Mouse (Mus musculus) CH12.LX (cell line): Measurements from ENCODE around the gene Asnsd1. TPM values are rescaled to one million over a fixed set of nuclear protein-coding genes. Genes with fewer than 3 reads are reported as not detected.

Experiments
- DNase-seq: peaks from one replicate; pipeline ENCODE4 v3.0.0-alpha.2; 2013; ENCODE audit errors: extremely low read depth
- H3K27ac ChIP-seq: 2 replicates; pipeline ENCODE4 v1.5.1; 2012; ENCODE audit warnings: low read depth, mild to moderate bottlenecking, control low read depth, moderate library complexity; ENCODE audit not compliant: insufficient read depth
- H3K27me3 ChIP-seq: replicated peaks from 2 replicates; pipeline ENCODE3; 2012; ENCODE audit warnings: inconsistent platforms
- H3K36me3 ChIP-seq, 2 experiments: replicated peaks in 1 of 2; 2 replicates each; pipeline versions ENCODE3 to v1.6.1; 2012; ENCODE audit warnings: inconsistent platforms in 1 of 2, low read length in 1 of 2, mild to moderate bottlenecking in 1 of 2, mixed read lengths in 1 of 2, moderate library complexity in 1 of 2; ENCODE audit not compliant: control insufficient read depth in 1 of 2, insufficient read depth in 1 of 2
- H3K4me1 ChIP-seq, 2 experiments: 2 replicates each; pipeline ENCODE4 v1.6.1; 2012; ENCODE audit warnings: inconsistent platforms in 1 of 2, moderate library complexity in 1 of 2; ENCODE audit not compliant: insufficient read depth in 2 of 2, control insufficient read depth in 1 of 2
- H3K4me2 ChIP-seq: 2 replicates; pipeline ENCODE4 v1.6.1; 2012; ENCODE audit warnings: low read depth, mild to moderate bottlenecking, control low read depth; ENCODE audit not compliant: poor library complexity, insufficient read depth, severe bottlenecking
- H3K4me3 ChIP-seq, 3 experiments: fragments of 150-350 bp in 1 of 3; sonication (generic) in 1 of 3; replicated peaks in 1 of 3; 2 replicates each; pipeline versions ENCODE3 to v1.5.1; 2011 to 2012; ENCODE audit warnings: low read depth in 2 of 3, low read length in 2 of 3, mild to moderate bottlenecking in 2 of 3, moderate library complexity in 2 of 3, control low read depth in 1 of 3, improper control_type of control experiment in 1 of 3, inconsistent platforms in 1 of 3, mixed read lengths in 1 of 3; ENCODE audit not compliant: poor library complexity in 1 of 3
- H3K79me2 ChIP-seq: replicated peaks from 2 replicates; pipeline ENCODE4 v1.6.1; 2012; ENCODE audit warnings: mild to moderate bottlenecking, moderate library complexity; ENCODE audit not compliant: control insufficient read depth, poor library complexity, insufficient read depth, severe bottlenecking; ENCODE audit errors: extremely low read depth
- H3K9ac ChIP-seq: 2 replicates; pipeline ENCODE4 v1.6.1; 2012; ENCODE audit warnings: low read depth, mild to moderate bottlenecking, control low read depth, moderate library complexity; ENCODE audit not compliant: insufficient read depth
- H3K9me3 ChIP-seq: replicated peaks from 2 replicates; pipeline ENCODE3; 2012; ENCODE audit warnings: low read length, inconsistent platforms, mixed read lengths
- BHLHE40 ChIP-seq: IDR thresholded peaks from 2 replicates; pipeline ENCODE4 v1.6.1; 2011; ENCODE audit warnings: mild to moderate bottlenecking, low read depth, low read length, improper control_type of control experiment
- CHD1 ChIP-seq: IDR thresholded peaks from 2 replicates; pipeline ENCODE4 v1.6.1; 2012; ENCODE audit warnings: low read depth, low read length, improper control_type of control experiment, inconsistent platforms
- CHD2 ChIP-seq: IDR thresholded peaks from 2 replicates; pipeline ENCODE4 v1.6.1; 2011; ENCODE audit warnings: low read length, improper control_type of control experiment
- CTCF ChIP-seq, 2 experiments: IDR thresholded peaks in 1 of 2; conservative IDR thresholded peaks in 1 of 2; 2 replicates each; pipeline ENCODE4 v1.5.1; 2011 to 2012; ENCODE audit warnings: low read depth in 2 of 2, low read length in 2 of 2, improper control_type of control experiment in 1 of 2, inconsistent platforms in 1 of 2, mild to moderate bottlenecking in 1 of 2, moderate library complexity in 1 of 2
- E2F4 ChIP-seq: IDR thresholded peaks from 2 replicates; pipeline ENCODE4 v1.6.1; 2011; ENCODE audit warnings: low read depth, low read length, improper control_type of control experiment; ENCODE audit not compliant: insufficient replicate concordance
- ELF1 ChIP-seq: IDR thresholded peaks from 2 replicates; pipeline ENCODE4 v1.6.1; 2014; ENCODE audit warnings: low read depth, mild to moderate bottlenecking, inconsistent platforms, low read length, improper control_type of control experiment
- EP300 ChIP-seq: IDR thresholded peaks from 2 replicates; pipeline ENCODE4 v1.6.1; 2011; ENCODE audit warnings: low read length, improper control_type of control experiment
- ETS1 ChIP-seq: conservative IDR thresholded peaks from 2 replicates; pipeline ENCODE4 v1.6.1; 2012; ENCODE audit warnings: low read depth, mild to moderate bottlenecking, inconsistent platforms, low read length, improper control_type of control experiment, moderate library complexity
- GABPA ChIP-seq: IDR thresholded peaks from 2 replicates; pipeline ENCODE4 v1.6.1; 2012; ENCODE audit warnings: low read depth, low read length, improper control_type of control experiment, inconsistent platforms; ENCODE audit not compliant: insufficient replicate concordance
- HCFC1 ChIP-seq: IDR thresholded peaks from 2 replicates; pipeline ENCODE4 v1.6.1; 2012; ENCODE audit warnings: low read depth, mild to moderate bottlenecking, inconsistent platforms, low read length, improper control_type of control experiment
- IRF4 ChIP-seq: IDR thresholded peaks from 2 replicates; pipeline ENCODE4 v1.6.1; 2014; ENCODE audit warnings: low read depth, mild to moderate bottlenecking, inconsistent platforms, low read length, improper control_type of control experiment
- JUN ChIP-seq: IDR thresholded peaks from 2 replicates; pipeline ENCODE4 v1.6.1; 2011; ENCODE audit warnings: low read depth, mild to moderate bottlenecking, low read length, improper control_type of control experiment, moderate library complexity; ENCODE audit not compliant: insufficient read depth
- JUND ChIP-seq: conservative IDR thresholded peaks from 2 replicates; pipeline ENCODE4 v1.6.1; 2011; ENCODE audit warnings: low read depth, low read length, improper control_type of control experiment
- KAT2A ChIP-seq: IDR thresholded peaks from 2 replicates; pipeline ENCODE4 v1.6.1; 2012; ENCODE audit warnings: low read length, improper control_type of control experiment, inconsistent platforms; ENCODE audit not compliant: insufficient replicate concordance
- MAFK ChIP-seq: IDR thresholded peaks from 2 replicates; pipeline ENCODE4 v1.6.1; 2011; ENCODE audit warnings: low read length, improper control_type of control experiment; ENCODE audit not compliant: insufficient replicate concordance
- MAX ChIP-seq: IDR thresholded peaks from 2 replicates; pipeline ENCODE4 v1.6.1; 2011; ENCODE audit warnings: low read length, improper control_type of control experiment
- MAZ ChIP-seq: IDR thresholded peaks from 2 replicates; pipeline ENCODE4 v1.6.1; 2012; ENCODE audit warnings: low read depth, mild to moderate bottlenecking, inconsistent platforms, low read length, improper control_type of control experiment, moderate library complexity
- MEF2A ChIP-seq: IDR thresholded peaks from 2 replicates; pipeline ENCODE4 v1.6.1; 2014; ENCODE audit warnings: low read depth, mild to moderate bottlenecking, inconsistent platforms, low read length, improper control_type of control experiment, borderline replicate concordance
- MXI1 ChIP-seq: IDR thresholded peaks from 2 replicates; pipeline ENCODE4 v1.6.1; 2011; ENCODE audit warnings: mild to moderate bottlenecking, low read depth, low read length, improper control_type of control experiment
- MYC ChIP-seq: IDR thresholded peaks from 2 replicates; pipeline ENCODE4 v1.6.1; 2011; ENCODE audit warnings: low read depth, mild to moderate bottlenecking, improper control_type of control experiment, low read length
- NELFE ChIP-seq: IDR thresholded peaks from 2 replicates; pipeline ENCODE4 v1.6.1; 2011; ENCODE audit warnings: low read depth, low read length, improper control_type of control experiment
- NRF1 ChIP-seq: IDR thresholded peaks from 2 replicates; pipeline ENCODE4 v1.6.1; 2014; ENCODE audit warnings: low read depth, mild to moderate bottlenecking, inconsistent platforms, low read length, improper control_type of control experiment, moderate library complexity
- PAX5 ChIP-seq: IDR thresholded peaks from 2 replicates; pipeline ENCODE4 v1.6.1; 2012; ENCODE audit warnings: low read length, inconsistent platforms, mixed read lengths
- POLR2A ChIP-seq: IDR thresholded peaks from 2 replicates; pipeline ENCODE4 v1.6.1; 2011; ENCODE audit warnings: low read depth, mild to moderate bottlenecking, improper control_type of control experiment, low read length
- POLR2AphosphoS2 ChIP-seq: IDR thresholded peaks from 2 replicates; pipeline ENCODE4 v1.6.1; 2011; ENCODE audit warnings: low read depth, low read length, improper control_type of control experiment
- RAD21 ChIP-seq: IDR thresholded peaks from 2 replicates; pipeline ENCODE4 v1.6.1; 2011; ENCODE audit warnings: low read depth, mild to moderate bottlenecking, low read length, improper control_type of control experiment, moderate library complexity
- RCOR1 ChIP-seq: conservative IDR thresholded peaks from 2 replicates; pipeline ENCODE4 v1.6.1; 2012; ENCODE audit warnings: low read depth, mild to moderate bottlenecking, inconsistent platforms, low read length, improper control_type of control experiment
- SIN3A ChIP-seq: IDR thresholded peaks from 2 replicates; pipeline ENCODE4 v1.6.1; 2012; ENCODE audit warnings: low read length, improper control_type of control experiment, inconsistent platforms
- SMC3 ChIP-seq: IDR thresholded peaks from 2 replicates; pipeline ENCODE4 v1.6.1; 2011; ENCODE audit warnings: low read depth, low read length, improper control_type of control experiment
- TBP ChIP-seq: conservative IDR thresholded peaks from 2 replicates; pipeline ENCODE4 v1.6.1; 2011; ENCODE audit warnings: low read depth, low read length, improper control_type of control experiment
- UBTF ChIP-seq: IDR thresholded peaks from 2 replicates; pipeline ENCODE4 v1.6.1; 2012; ENCODE audit warnings: low read depth, mild to moderate bottlenecking, inconsistent platforms, low read length, improper control_type of control experiment, moderate library complexity
- USF1 ChIP-seq: IDR thresholded peaks from 2 replicates; pipeline ENCODE4 v1.6.1; 2014; ENCODE audit warnings: low read depth, mild to moderate bottlenecking, inconsistent platforms, low read length, improper control_type of control experiment
- USF2 ChIP-seq: conservative IDR thresholded peaks from 2 replicates; pipeline ENCODE4 v1.6.1; 2011; ENCODE audit warnings: low read depth, low read length, improper control_type of control experiment
- ZC3H11A ChIP-seq: IDR thresholded peaks from 2 replicates; pipeline ENCODE4 v1.6.1; 2012; ENCODE audit warnings: low read depth, mild to moderate bottlenecking, inconsistent platforms, low read length, improper control_type of control experiment
- ZKSCAN1 ChIP-seq: IDR thresholded peaks from 2 replicates; pipeline ENCODE4 v1.6.1; 2012; ENCODE audit warnings: low read depth, inconsistent platforms, low read length, improper control_type of control experiment, borderline replicate concordance
- ZMIZ1 ChIP-seq: IDR thresholded peaks from 2 replicates; pipeline ENCODE4 v1.6.1; 2012; ENCODE audit warnings: low read depth, mild to moderate bottlenecking, inconsistent platforms, low read length, improper control_type of control experiment
- ZNF384 ChIP-seq: IDR thresholded peaks from 2 replicates; pipeline ENCODE4 v1.6.1; 2012; ENCODE audit warnings: low read depth, low read length, improper control_type of control experiment, inconsistent platforms
- dilution Hi-C: fragments of 300-500 bp; cut with MboI; formaldehyde crosslinking; loops from 2 replicates; pipeline ENCODE4 v1.14.3; 2020; ENCODE audit warnings: low sequenced_read_pairs; ENCODE audit not compliant: extremely low pct_unique_long_range_greater_than_20kb, extremely low pct_ligation_motif_present
- in situ Hi-C: fragments of 300-500 bp; cut with MboI; formaldehyde crosslinking; loops from 3 replicates; pipeline ENCODE4 v1.14.3; 2019; ENCODE audit warnings: low sequenced_read_pairs, low pct_ligation_motif_present, low pct_unique_long_range_greater_than_20kb, mixed read lengths
- polyA plus RNA-seq: library from polyadenylated mRNA; unstranded; fragments of >175 nt; gene quantifications from 2 replicates; pipeline ENCODE4 v1.2.1, GENCODE M21; 2012; ENCODE audit warnings: low read depth; ENCODE audit not compliant: insufficient read length
- total RNA-seq, 2 experiments: library from RNA; depleted of rRNA; stranded (reverse); fragments of 300-350 nt in 1 of 2; fragments of >200 nt in 1 of 2; gene quantifications; 2 replicates each; pipeline ENCODE4 v1.2.3; 2012 to 2014

The Asnsd1 gene
- total and polyA plus RNA-seq, 3 experiments, result 81.0 to 165 (median 135) TPM

DNA sequence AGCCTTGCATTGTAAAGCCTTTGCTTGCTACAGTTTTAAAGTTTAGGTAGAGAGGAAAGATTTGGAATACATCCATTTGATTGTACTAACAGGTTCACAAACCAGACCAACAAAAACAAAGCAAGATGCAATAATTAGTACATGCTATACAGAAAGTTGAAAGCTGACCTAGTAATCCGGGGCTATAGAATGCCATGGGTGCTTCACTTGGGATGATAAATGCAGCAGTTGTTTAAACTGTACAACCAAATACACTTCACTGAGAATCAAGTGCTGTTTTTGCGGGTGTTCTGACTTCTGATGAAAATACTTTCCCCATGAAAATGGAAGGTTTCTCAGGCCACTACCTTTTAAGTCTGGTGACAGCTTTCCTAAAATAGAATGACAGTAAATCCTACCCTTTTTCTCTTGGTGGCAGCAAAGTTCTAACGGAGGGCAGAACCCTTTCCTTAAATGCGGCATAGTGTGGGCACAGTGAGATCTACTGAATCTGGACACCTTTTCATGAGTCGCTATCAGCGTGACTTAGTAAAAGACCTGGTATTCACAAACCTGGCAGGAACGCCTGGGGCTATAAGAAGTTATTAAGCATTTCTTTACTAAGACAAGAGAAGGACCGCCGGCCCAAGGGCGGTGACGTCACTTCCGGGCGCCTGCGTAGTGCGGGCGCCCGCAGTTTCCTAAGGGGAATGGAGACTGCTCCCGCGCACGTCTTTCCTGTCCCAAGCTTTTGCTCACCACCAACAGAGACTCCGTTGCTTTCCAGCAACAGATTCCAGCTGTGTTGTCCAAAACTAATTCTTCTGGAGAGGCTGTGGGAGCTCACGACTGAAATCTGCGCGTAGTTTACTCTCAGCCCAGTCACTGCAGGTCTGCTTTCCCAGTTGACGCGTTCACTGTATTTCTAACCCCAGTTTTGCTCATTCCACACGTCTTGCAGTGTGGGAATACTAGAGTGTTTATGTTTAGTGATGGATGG lies 39.3 kb downstream of the Asnsd1 start, which contains the start of gene Osgepl1:
TSS of gene Osgepl1 (plus strand) at position 636 of the 979 bp plus-strand sequence.
- Histone ChIP-seq H3K36me3 (peaks cover 16 to 35% of the 10 kb centered on the region in 2 experiments), H3K4me1 (peaks cover 0 to 10% of the 10 kb centered on the region in 2 experiments; a peak in 1 of 4 replicates), H3K27me3 (no peaks in the 10 kb centered on the region), H3K4me3 (peak within 1 kb of the TSS; percentile 63 to 93 (median 75)), H3K9ac (peak within 1 kb of the TSS; percentile 75), H3K4me2 (peak within 1 kb of the TSS; percentile 68), H3K9me3 (no peaks in the 10 kb centered on the region), H3K27ac (0 out of 2 replicates have a peak within 1 kb of the TSS, but pooled peaks have one; percentile 10), H3K79me2 (no peaks in the 10 kb centered on the region)
- DNase-seq, result peak; percentile 76
- dilution Hi-C loops (no loop called here), in situ Hi-C loops (no loop called here)
- TF ChIP-seq MAZ (no peak), RAD21 (peak; percentile 52), POLR2A (peak; percentile 89), NELFE (peak; percentile 87), CHD2 (no peak), KAT2A (no peak), PAX5 (no peak), IRF4 (peak; percentile 52; the same call in 1 of the 2 replicates), CTCF (conservative IDR thresholded peaks at IDR 0.05 in 1 of 2, IDR thresholded peaks at IDR 0.05 in 1 of 2; ENCODE audit: low read depth in 2 of 2, low read length in 2 of 2) (peak in 1 of 2 experiments; percentile 37; a peak in 2 of 4 replicates), UBTF (no peak), JUND (peak; percentile 85), BHLHE40 (peak; percentile 40; the same call in 1 of the 2 replicates), USF2 (no peak), RCOR1 (no peak), TBP (peak; percentile 79), ZC3H11A (no peak), MXI1 (0 out of 2 replicates have a peak, but pooled peaks have one; percentile 43), E2F4 (peak; percentile 68; the same call in 1 of the 2 replicates), ZNF384 (no peak), ELF1 (peak; percentile 66; the same call in 1 of the 2 replicates), GABPA (no peak), ETS1 (0 out of 2 replicates have a peak, but pooled peaks have one; percentile 15), MEF2A (peak; percentile 95), MYC (no peak), EP300 (no peak), NRF1 (peak; percentile 69), ZKSCAN1 (no peak), POLR2AphosphoS2 (0 out of 2 replicates have a peak, but pooled peaks have one; percentile 12), SIN3A (peak; percentile 75; the same call in 1 of the 2 replicates), MAFK (no peak), ZMIZ1 (no peak), MAX (no peak), CHD1 (0 out of 2 replicates have a peak, but pooled peaks have one; percentile 3), USF1 (no peak), SMC3 (peak; percentile 33), JUN (peak; percentile 38; the same call in 1 of the 2 replicates), HCFC1 (peak; percentile 72)
